Mouse (Mus musculus): ENCODE measurements around the gene Fam183b.
"Not testable (repeated sequence)": the region's sequence is repeated elsewhere in the genome, so short reads cannot be mapped to it uniquely, and the experiment has no call there.

Fam183b gene

DNA sequence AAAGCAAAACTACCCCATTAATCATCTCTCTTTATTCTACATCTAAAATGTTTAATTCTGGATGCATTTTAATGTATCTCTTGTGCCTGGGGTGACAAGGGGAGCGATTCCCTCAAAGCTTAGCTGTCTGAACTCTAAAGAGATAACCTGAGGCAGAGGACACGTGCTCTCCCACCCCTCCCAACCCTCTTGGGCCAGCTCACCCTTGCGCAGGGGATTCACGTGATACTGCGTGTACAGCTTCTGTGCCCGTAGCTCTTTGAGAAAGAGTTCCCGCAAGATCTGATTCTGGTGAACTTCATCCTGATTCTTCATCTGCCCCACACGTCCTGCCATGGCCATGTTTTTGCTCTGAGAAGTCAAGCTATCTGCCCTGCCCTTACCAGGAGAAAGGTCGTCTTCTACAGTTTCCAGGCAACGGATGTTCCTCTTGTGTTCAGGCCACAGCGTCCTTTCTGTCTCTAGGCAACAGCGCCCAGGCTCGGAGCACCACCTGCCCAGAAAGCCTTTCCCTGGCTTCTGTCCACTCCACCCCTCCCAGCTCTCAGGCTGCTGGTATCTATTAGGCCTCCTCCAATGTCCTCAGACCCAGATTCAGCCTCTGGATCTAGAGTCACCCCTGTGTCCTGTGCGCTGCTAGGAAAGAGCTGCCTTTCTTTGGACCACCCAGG lies at the start of gene Fam183b:
TSS of gene Fam183b (minus strand) at position 403 of the 671 bp plus-strand sequence.
- no peak for DNase-seq

DNA sequence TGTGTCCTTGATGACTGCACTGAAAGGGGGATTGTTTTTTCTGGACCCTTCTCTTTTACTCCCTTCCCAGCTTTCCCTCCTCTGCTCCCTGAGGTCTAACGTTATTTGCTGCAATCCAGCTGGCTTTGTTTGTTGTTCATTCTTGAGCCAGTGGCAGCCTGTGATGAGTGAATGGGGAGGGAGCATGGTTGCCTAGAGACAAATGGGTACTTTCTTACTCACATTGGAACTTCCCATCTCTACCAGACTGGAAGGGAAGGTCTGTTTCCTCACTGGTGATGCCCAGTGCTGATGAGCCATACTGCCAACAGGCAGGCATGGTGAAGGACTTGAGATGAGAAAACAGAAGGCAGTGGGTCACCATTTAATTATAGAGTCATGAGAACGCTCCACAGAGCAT lies 48.0 kb upstream of the Fam183b start:
- no peak for DNase-seq

DNA sequence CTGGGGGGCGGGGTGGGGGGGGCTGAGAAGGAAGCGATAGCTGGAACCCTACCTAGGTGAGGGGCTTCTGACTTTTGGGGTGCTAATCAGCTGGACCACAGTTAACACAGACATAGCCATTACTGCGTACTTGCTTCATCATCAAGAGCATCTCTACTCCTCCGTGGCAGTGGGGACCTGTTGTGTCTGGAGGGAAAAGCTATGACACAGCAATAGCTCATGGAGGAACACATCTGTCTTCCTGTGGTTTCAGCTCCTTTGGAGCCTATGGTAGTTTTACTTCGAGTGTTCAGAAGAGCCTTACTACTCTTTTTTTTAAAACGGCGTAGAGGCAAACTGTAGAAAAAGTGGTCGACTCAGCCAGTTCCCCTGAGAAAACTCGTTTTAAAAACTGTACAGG lies 45.9 kb upstream of the Fam183b start:
- no peak for DNase-seq

DNA sequence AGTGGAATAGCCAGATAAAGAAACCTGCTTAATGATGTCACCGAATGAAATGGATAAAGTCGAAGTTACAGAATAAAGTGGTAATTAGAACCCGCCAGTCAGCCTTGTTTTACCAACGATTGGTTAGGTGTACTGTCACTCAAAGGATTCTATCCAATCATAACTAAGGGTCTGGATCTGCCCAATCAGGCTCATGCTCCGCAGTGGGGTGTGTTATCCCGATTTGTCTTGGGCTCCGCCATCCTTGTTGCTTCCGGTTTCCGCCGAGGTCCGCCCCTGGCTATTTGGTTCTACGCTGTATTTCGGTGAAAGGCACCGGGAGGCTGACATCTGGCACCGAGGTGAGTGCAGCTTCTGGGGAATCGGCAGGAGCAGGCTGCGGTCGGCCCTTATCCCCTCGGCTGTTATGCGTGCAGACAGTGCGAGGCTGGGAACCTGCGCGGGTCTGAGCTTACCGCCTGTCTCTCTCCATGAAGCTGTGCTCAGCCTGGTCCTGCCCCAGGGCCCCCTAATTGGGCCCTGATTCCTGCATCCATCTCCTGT lies 45.2 kb upstream of the Fam183b start, which contains the start of gene Gm12258:
TSS of gene Gm12258 (plus strand) at position 240 of the 543 bp plus-strand sequence.
- DNase-seq: peak; percentile 95

DNA sequence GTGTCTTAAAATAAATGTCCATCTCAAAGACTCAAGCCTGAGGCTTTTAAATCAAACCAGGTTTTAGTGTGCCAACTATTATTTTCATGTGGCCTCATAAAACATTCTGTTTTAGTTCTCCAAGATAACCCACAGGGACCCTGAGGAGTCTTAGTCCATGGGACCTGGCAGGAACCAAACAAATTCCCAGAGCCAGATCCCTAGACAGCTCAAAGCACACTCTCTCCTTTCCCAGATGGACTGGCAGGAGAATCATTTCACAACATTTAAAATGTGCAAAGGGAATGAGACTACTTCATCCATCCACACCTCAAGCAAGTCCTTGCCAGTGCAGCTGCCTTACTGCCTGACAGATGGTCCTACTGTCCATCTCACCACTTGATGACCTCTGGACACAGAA lies 37.2 kb upstream of the Fam183b start, which contains the start of gene Olfr311:
TSS of gene Olfr311 (plus strand) at position 301 of the 400 bp plus-strand sequence.
- DNase-seq: not testable (repeated sequence)

DNA sequence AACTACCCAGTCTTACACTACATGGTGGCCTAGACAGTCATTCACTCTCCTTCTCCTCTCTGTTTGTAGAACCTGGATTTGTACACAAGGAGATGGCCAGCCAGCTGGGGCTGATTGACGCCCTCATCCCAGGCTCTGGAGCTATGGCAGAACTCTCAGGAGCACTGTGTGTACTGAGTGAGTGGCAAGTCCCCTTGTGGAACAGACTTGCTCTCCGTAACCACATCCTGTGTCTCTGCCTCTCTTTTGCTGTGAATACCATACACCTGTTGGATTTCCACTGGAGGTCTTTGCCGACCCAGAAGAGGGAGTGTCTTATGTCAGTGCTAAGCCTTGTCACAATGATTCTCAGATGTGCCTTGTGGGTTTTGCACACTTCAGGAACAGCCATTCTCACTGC lies 30.8 kb upstream of the Fam183b start:
- not testable (repeated sequence) for DNase-seq

DNA sequence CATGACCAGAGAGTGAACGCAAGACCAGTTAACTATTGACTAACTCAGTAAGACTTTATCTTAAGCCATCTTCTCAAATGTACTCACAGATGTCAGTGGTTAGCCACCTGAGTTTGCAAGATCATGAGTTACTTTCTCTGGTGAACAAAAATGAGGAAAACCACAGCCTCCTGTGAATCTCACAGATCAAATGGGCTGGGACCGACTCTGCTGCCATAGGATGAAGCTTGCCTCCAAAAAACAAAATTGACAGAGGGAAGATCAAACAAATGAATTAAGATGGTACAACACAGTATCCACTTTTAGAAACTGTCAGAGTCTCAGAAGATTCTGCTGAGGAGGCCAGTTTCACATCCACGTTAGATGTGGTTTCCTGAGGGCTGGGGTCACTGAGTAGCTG lies 28.0 kb upstream of the Fam183b start:
- DNase-seq: no peak

DNA sequence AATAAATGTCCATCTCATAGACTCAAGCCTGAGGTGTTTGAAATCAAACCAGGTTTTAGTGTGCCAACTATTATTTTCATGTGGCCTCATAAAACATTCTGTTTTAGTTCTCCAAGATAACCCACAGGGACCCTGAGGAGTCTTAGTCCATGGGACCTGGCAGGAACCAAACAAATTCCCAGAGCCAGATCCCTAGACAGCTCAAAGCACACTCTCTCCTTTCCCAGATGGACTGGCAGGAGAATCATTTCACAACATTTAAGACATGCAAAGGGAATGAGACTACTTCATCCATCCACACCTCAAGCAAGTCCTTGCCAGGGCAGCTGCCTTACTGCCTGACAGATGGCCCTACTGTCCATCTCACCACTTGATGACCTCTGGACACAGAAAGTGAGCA lies 27.2 kb upstream of the Fam183b start, which contains the start of gene Olfr312:
TSS of gene Olfr312 (plus strand) at position 301 of the 400 bp plus-strand sequence.
- not testable (repeated sequence) for DNase-seq

DNA sequence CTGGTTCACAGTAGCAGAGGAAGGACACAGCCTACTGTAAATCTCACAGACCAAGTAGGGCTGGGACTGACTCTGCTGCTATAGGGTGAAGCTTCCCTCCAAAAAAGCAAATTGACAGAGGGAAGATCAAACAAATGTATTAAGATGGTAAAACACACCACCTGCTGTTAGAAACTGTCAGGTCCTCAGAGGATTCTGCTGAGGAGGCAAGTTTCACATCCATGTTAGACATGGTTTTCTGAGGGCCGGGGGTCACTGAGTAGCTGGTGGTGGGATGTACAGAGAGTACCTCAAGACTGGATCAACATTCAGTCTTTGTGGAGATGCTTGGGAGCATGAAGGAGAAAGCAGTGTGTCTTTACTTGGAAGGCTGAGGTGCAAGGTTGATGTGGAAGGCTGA lies 13.9 kb upstream of the Fam183b start:
- DNase-seq: no peak

DNA sequence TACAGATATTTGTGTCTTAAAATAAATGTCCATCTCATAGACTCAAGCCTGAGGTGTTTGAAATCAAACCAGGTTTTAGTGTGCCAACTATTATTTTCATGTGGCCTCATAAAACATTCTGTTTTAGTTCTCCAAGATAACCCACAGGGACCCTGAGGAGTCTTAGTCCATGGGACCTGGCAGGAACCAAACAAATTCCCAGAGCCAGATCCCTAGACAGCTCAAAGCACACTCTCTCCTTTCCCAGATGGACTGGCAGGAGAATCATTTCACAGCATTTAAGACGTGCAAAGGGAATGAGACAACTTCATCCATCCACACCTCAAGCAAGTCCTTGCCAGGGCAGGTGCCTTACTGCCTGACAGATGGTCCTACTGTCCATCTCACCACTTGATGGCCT lies 12.9 kb upstream of the Fam183b start, which contains the start of gene Olfr313:
TSS of gene Olfr313 (plus strand) at position 301 of the 400 bp plus-strand sequence.
- DNase-seq: not testable (repeated sequence)

DNA sequence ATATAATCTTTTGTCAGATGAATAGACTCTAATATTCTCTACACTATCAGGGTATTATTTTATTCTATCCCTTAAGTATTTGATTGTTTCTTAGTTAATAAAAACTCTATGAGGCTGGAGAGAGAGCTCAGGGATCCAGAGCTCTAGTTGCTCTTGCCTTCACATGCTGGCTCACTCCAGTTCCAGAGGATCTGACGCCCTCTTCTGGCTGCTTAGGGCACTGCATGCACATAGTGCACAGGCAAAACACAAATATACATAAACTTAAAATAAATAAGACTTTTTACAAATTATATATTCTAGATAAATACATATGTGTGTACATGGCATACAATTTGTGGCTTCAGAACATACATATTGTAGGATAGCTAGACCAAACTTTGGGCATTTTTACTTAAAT lies 10.2 kb upstream of the Fam183b start:
- DNase-seq: no peak

DNA sequence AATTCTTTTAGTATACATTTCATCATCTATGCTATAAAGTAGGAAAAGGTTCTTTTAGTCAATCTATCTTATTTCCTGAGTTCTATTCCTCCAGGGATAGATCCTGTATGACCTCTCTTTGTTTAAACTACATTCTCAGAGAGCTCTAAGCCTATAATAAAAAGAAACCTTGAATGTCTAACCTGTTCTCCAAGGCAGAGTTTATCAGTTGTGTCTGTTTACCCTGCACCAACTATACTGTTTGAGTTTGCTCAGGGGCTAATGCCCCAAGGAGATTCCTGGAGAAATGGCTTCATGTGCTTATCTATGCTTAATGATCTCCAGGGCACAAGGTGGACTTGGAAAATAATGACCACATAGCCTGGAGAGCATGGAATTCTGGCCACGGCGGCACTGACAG lies 2.6 kb upstream of the Fam183b start:
- DNase-seq: no peak

DNA sequence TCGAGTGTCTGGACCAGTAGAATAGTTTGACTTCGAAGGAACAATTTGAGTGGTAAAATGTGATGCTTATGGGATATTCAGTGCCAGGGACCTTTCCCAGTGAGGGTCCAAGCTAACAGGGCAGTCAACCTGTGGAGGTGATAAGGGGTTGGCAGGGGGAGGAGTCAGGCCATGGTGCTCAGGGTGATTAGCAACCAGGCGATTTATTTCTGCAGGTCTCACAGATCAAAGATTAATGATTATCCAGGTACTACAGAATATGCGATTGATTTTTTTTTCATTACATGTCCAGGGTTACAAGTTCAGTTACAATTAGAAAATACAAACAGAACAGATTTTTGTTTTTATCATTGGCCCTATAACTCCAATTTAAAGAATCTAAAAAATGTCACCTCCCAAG lies 2.1 kb upstream of the Fam183b start:
- no peak for DNase-seq

DNA sequence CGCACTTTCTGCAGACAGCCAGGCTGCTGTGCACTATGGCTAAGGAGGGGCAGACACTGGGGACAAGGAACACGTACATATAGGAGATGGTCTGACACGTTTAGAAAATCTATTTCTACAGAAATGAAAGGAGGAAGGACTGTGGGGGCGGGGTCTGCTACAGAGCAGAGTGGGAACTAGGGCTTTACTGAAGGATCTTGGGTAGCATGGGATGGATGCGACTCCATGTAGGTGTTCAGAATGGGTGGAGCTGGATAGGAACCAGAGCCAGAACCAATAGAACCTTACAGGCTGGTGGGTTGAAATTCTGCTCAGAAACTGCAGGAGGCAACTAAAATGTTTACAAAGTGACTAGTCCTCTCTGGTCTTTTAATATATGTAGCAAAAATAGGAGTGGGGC lies 2.0 kb downstream of the Fam183b start:
- no peak for DNase-seq

DNA sequence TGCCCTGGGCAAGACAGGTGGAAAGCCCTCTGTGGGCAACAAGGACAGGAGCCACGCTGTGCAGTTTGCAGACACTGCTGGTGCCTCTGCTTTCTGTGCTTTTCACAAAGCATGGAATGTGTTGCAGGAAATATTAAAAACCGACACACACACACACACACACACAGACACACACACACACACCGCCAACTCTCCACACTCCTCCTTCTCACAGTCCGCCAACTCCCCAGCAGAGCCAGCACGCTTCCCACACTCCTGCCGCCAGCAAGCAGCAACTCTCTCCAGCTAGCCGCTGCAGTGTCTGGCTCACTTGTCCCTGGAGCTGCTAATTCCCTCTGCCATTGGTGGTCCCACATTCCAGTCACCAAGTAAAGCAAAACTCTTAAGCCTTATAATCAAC lies 4.9 kb downstream of the Fam183b start:
- DNase-seq: no peak

DNA sequence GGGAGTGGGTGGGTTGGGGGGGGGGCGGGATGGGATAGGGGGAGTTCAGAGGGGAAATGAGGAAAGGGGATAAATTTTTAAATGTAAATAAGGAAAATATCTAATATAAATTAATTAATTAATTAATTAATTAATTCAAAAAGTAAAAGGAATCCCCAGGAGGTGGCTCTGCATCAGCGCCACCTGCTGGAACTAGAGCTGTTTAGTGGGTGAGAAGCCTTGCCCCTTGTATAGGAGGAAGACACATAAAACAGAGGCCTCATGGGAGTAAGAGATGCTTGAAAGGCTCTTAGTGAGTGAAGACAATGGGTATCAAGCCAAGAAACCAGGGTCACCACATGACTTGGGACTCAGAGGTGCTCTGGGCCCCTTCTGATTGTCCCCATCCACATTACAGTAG lies 5.9 kb downstream of the Fam183b start:
- DNase-seq: no peak

DNA sequence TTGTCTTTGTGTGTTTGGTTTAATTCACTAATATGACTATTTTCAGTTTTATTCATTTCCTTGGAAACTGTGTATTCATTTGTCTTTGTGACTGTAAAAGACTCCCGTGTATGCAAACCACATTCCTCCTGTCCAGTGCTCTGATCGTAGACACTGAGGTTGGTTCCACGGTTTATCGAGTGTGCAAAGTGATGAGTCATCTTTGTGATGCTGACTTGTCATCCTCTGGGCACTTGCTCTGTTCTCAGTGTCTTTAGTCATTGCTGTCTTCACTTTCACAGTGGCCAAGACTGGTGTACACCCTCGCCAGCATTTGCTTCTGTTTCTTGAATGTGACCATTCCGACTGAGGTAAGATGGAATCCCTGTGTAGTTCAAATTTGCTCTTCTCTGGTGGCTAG lies 11.1 kb downstream of the Fam183b start:
- no peak for DNase-seq

DNA sequence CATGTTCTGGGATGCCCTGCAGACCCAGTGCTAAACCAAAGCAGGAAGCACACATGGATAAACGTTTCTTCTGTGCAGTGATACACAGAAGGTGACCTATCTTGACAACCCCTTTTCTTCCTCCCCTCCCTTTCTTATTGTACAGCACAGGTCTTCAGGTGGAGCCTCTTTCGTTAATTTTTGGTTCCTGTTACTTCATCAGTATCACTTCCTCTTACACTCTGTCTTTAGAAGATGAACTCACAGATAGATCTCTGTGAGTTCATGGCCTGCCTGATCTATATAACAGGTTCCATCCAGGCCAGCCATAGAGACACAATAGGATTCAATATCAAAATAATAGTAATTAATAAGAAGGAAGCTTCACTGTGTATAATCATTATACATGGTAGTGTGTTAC lies 11.7 kb downstream of the Fam183b start:
- no peak for DNase-seq

DNA sequence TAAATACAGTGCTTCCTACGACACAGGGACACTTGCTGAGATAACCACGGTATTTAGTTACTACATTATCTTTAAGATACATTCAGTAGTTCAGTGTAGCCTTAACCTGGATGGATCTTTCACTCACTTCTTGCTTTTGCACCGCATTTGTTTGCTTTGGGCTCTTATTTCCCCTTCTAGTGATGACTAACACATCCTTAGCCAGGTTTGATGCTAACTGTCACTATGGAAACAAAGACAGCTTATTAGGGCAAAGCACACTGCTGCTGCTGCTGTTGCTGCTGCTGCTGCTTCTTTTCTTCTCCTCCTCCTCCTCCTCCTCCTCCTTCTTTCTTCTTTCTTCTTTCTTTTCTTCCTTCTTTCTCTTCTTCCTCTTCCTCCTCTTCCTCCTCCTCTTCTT lies 12.2 kb downstream of the Fam183b start:
- DNase-seq: no peak

DNA sequence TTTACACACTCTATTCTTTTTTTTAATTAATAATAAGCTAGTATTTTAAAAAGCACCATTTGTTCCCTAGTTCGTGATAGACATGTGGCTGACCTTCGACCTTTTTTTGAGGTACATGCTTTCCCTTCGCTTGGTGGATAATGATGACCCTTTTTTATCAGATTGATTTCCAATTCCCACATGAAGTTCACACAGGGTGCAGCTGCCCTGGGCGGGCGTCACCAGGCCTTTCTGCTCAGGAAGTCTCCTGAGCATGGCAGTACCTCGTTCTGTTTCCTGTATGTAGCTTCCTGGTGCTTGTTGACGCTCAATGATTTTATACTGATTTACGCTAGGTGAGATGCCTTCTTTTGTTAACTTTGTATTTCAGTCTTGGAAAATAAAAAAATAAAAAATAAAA lies 13.4 kb downstream of the Fam183b start:
- DNase-seq: no peak

DNA sequence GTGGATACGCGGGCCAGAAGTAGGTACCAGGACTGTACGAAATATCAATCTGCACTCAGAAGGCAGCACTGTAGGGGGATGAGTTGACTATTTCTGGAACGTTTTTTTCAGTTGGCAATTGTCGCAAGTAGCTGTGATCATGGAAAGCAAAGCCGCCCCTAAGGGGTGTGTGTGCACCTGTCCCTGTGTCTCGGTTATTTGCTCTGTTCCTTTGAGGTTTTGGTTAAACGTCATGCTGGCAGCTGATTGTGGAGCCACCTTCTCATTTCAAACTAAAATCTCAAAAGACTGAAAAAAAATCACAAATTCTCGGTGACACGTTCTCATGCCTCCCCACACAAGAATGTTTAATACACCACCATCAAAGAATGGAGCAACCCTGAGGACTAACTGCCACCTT lies 14.1 kb downstream of the Fam183b start:
- DNase-seq: no peak

DNA sequence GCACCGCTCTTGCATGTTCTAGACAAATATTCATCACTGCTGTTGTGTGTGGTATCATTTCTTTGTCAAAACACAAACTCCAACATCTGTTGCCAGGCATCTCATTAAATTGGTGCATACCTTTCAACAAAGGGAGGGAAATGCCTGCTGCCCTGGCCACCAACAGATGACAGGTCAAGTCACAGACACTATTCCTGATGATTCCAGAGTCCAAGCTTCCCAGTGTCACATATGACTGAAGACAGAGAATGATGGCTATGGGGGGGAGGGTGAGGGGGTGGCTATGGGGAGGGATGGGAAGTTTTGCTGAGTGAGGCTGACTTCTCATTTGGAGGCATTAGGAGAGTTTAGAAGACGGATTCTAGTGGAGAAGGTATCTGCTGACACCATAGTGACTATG lies 17.6 kb downstream of the Fam183b start:
- no peak for DNase-seq

DNA sequence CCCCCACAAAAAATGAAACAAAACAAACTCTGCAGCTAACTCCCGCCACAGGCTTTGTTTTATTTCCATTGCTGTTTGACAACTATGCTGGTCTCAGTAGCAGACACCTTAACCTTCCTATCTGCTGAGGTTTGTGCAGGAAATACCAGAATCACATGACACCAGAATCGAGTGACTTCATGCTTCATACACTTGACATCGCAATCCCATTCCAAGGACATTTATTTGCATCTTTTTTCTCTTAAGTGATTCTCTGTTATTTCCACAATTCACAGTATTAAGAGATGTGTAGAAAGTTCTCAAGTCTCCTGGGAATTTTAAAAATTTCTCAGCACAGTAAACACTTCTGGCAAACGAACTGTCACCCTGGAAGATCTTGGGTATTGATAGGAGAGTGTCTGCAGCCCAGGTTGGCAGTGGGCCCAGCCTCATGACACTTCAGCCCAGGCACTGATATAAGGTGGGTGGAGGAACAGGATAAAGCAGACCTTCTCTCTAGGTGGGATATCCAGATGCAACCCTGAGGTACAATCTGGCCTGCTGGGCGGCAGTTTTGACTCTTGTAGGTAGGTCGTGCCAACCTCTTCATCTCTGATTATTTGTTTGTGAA lies 19.2 kb downstream of the Fam183b start, which contains the start of gene Olfr314:
TSS of gene Olfr314 (plus strand) at position 473 of the 610 bp plus-strand sequence.
- DNase-seq: no peak

DNA sequence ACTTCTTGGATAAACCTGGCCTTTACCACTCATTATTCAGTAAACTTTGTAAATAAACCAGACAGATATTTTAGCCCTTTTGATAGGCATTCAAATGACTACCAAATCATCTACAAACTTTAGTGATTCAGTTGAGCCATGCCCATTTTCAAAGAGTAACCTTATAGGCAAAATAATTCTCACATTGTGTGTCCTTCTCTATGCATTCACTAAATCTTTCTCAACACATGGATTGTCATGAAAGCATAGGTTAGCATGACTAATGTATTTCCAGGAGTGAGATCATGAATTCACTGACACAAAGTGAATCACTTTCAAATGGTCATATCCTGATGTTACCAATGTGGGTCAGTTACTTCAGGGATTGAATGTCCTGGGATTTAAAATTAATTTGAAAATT lies 28.9 kb downstream of the Fam183b start, which contains the start of gene Olfr315:
TSS of gene Olfr315 (plus strand) at position 301 of the 400 bp plus-strand sequence.
- DNase-seq: no peak

Data from kidney, postnatal 14 days (tissue).